Mouse (Mus musculus): ENCODE results near the gene Tubg1. TPM values are rescaled to one million over a fixed set of nuclear protein-coding genes. Genes with fewer than 3 reads are reported as not detected.

The Tubg1 gene
- polyA plus RNA-seq, 1 experiment from 2014 or later = 84.9 TPM

GRCm38 (mm10) chr11:101082208-101083082 lies 37.3 kb upstream of the Tubg1 start, which contains the start of gene Coasy:
Gene Coasy (plus strand): TSS chr11:101082565.
- H3K9me3 ChIP-seq (replicated peaks; ENCODE audit: control insufficient read depth, low read length) = no peaks in the 10 kb centered on the region
- H3K4me2 ChIP-seq (ENCODE audit: low read length) = peak within 1 kb of the TSS; percentile 99
- peak within 1 kb of the TSS; percentile 76 for H3K27ac ChIP-seq (ENCODE audit: low read depth, low read length)
- DNase-seq (ENCODE audit: low spot score) (peak; percentile 96), ATAC-seq (peak; percentile 91)
- peak within 1 kb of the TSS; percentile 91 for H3K9ac ChIP-seq (ENCODE audit: low read length)
- peaks cover 40% of the 10 kb centered on the region for H3K27me3 ChIP-seq (replicated peaks; ENCODE audit: control insufficient read depth, insufficient read depth, low read length)
- H3K36me3 ChIP-seq (ENCODE audit: control insufficient read depth, insufficient read depth, low read length) = peaks cover 6% of the 10 kb centered on the region; the same call in 1 of the 2 replicates
- peaks cover 17% of the 10 kb centered on the region for H3K4me1 ChIP-seq (ENCODE audit: control insufficient read depth, insufficient read depth, low read length)
- WGBS = under 1% methylated on average over 51 of the region's 51 CpGs
- H3K4me3 ChIP-seq (ENCODE audit: low read depth, low read length) = peak within 1 kb of the TSS; percentile 84

- Histone ChIP-seq H3K27me3 (replicated peaks; ENCODE audit: control insufficient read depth, insufficient read depth, low read length) (peaks cover 32% of the 10 kb centered on the region), H3K36me3 (ENCODE audit: control insufficient read depth, insufficient read depth, low read length) (peaks cover 6% of the 10 kb centered on the region; the same call in 1 of the 2 replicates), H3K9me3 (replicated peaks; ENCODE audit: control insufficient read depth, low read length) (no peaks in the 10 kb centered on the region), H3K4me3 (ENCODE audit: low read depth, low read length) (peak overlapping the region; percentile 84), H3K4me1 (ENCODE audit: control insufficient read depth, insufficient read depth, low read length) (peaks cover 22% of the 10 kb centered on the region), H3K4me2 (ENCODE audit: low read length) (peak overlapping the region; percentile 99), H3K27ac (ENCODE audit: low read depth, low read length) (peak overlapping the region; percentile 76), H3K9ac (ENCODE audit: low read length) (peak overlapping the region; percentile 91)
- 34% methylated on average over 19 of the region's 19 CpGs for WGBS
- no peak for ATAC-seq
- no peak for DNase-seq (ENCODE audit: low spot score)
Observed at GRCm38 (mm10) chr11:101083083-101083697, 36.5 kb upstream of the Tubg1 start.

- WGBS = 85% methylated on average over 14 of the region's 14 CpGs
- H3K9me3 ChIP-seq (replicated peaks; ENCODE audit: control insufficient read depth, low read length) = no peaks in the 10 kb centered on the region
Observed at GRCm38 (mm10) chr11:101084246-101084645, 35.5 kb upstream of the Tubg1 start.

GRCm38 (mm10) chr11:101084811-101085210 lies 34.9 kb upstream of the Tubg1 start:
- Histone ChIP-seq H3K36me3 (ENCODE audit: control insufficient read depth, insufficient read depth, low read length) (peaks cover 20% of the 10 kb centered on the region), H3K4me1 (ENCODE audit: control insufficient read depth, insufficient read depth, low read length) (peaks cover 23% of the 10 kb centered on the region), H3K27me3 (replicated peaks; ENCODE audit: control insufficient read depth, insufficient read depth, low read length) (peaks cover 16% of the 10 kb centered on the region), H3K9me3 (replicated peaks; ENCODE audit: control insufficient read depth, low read length) (no peaks in the 10 kb centered on the region), H3K4me2 (ENCODE audit: low read length) (no peak overlapping the region), H3K4me3 (ENCODE audit: low read depth, low read length) (no peak overlapping the region), H3K9ac (ENCODE audit: low read length) (no peak overlapping the region), H3K27ac (ENCODE audit: low read depth, low read length) (no peak overlapping the region)
- no peak for DNase-seq (ENCODE audit: low spot score)
- ATAC-seq = no peak
- 94% methylated on average over 12 of the region's 12 CpGs for WGBS

More at GRCm38 (mm10) chr11:101084246-101084645, 35.5 kb upstream of the Tubg1 start:
- Histone ChIP-seq H3K27ac (ENCODE audit: low read depth, low read length) (no peak overlapping the region), H3K9ac (ENCODE audit: low read length) (no peak overlapping the region), H3K4me1 (ENCODE audit: control insufficient read depth, insufficient read depth, low read length) (peaks cover 25% of the 10 kb centered on the region), H3K4me3 (ENCODE audit: low read depth, low read length) (no peak overlapping the region), H3K27me3 (replicated peaks; ENCODE audit: control insufficient read depth, insufficient read depth, low read length) (peaks cover 22% of the 10 kb centered on the region), H3K36me3 (ENCODE audit: control insufficient read depth, insufficient read depth, low read length) (peaks cover 14% of the 10 kb centered on the region), H3K4me2 (ENCODE audit: low read length) (no peak overlapping the region)
- no peak for ATAC-seq
- DNase-seq (ENCODE audit: low spot score) = no peak

GRCm38 (mm10) chr11:101085617-101086322 lies 34.0 kb upstream of the Tubg1 start:
- H3K4me2 ChIP-seq (ENCODE audit: low read length) = no peak overlapping the region

GRCm38 (mm10) chr11:101086323-101086674 lies 33.4 kb upstream of the Tubg1 start:
- Histone ChIP-seq H3K9ac (ENCODE audit: low read length) (peak overlapping the region; percentile 84), H3K4me3 (ENCODE audit: low read depth, low read length) (peak overlapping the region; percentile 81; the same call in 1 of the 2 replicates), H3K4me1 (ENCODE audit: control insufficient read depth, insufficient read depth, low read length) (peaks cover 23% of the 10 kb centered on the region), H3K9me3 (replicated peaks; ENCODE audit: control insufficient read depth, low read length) (no peaks in the 10 kb centered on the region), H3K4me2 (ENCODE audit: low read length) (peak overlapping the region; percentile 93), H3K27me3 (replicated peaks; ENCODE audit: control insufficient read depth, insufficient read depth, low read length) (0 out of 2 replicates have a peak, but pooled peaks cover 1% of the 10 kb centered on the region), H3K36me3 (ENCODE audit: control insufficient read depth, insufficient read depth, low read length) (peaks cover 34% of the 10 kb centered on the region), H3K27ac (ENCODE audit: low read depth, low read length) (peak overlapping the region; percentile 82)
- WGBS = 83% methylated on average over 6 of the region's 6 CpGs
- no peak for DNase-seq (ENCODE audit: low spot score)
- no peak for ATAC-seq

More at GRCm38 (mm10) chr11:101085617-101086322, 34.0 kb upstream of the Tubg1 start:
- H3K36me3 ChIP-seq (ENCODE audit: control insufficient read depth, insufficient read depth, low read length) = peaks cover 29% of the 10 kb centered on the region
- peaks cover 6% of the 10 kb centered on the region; the same call in 1 of the 2 replicates for H3K27me3 ChIP-seq (replicated peaks; ENCODE audit: control insufficient read depth, insufficient read depth, low read length)
- DNase-seq (ENCODE audit: low spot score) = no peak
- no peak overlapping the region for H3K4me3 ChIP-seq (ENCODE audit: low read depth, low read length)
- ATAC-seq = no peak
- H3K4me1 ChIP-seq (ENCODE audit: control insufficient read depth, insufficient read depth, low read length) = peaks cover 23% of the 10 kb centered on the region
- no peak overlapping the region for H3K27ac ChIP-seq (ENCODE audit: low read depth, low read length)
- H3K9ac ChIP-seq (ENCODE audit: low read length) = no peak overlapping the region
- 92% methylated on average over 18 of the region's 18 CpGs for WGBS
- no peaks in the 10 kb centered on the region for H3K9me3 ChIP-seq (replicated peaks; ENCODE audit: control insufficient read depth, low read length)

GRCm38 (mm10) chr11:101086756-101087681 lies 32.7 kb upstream of the Tubg1 start, which contains the start of gene Mlx:
Gene Mlx (plus strand): TSS chr11:101087277.
- ATAC-seq (peak; percentile 84), DNase-seq (ENCODE audit: low spot score) (peak; percentile 97)
- Histone ChIP-seq H3K4me3 (ENCODE audit: low read depth, low read length) (peak within 1 kb of the TSS; percentile 81), H3K9ac (ENCODE audit: low read length) (peak within 1 kb of the TSS; percentile 84), H3K27ac (ENCODE audit: low read depth, low read length) (peak within 1 kb of the TSS; percentile 82), H3K36me3 (ENCODE audit: control insufficient read depth, insufficient read depth, low read length) (peaks cover 42% of the 10 kb centered on the region), H3K4me1 (ENCODE audit: control insufficient read depth, insufficient read depth, low read length) (peaks cover 23% of the 10 kb centered on the region), H3K9me3 (replicated peaks; ENCODE audit: control insufficient read depth, low read length) (no peaks in the 10 kb centered on the region), H3K4me2 (ENCODE audit: low read length) (peak within 1 kb of the TSS; percentile 93), H3K27me3 (replicated peaks; ENCODE audit: control insufficient read depth, insufficient read depth, low read length) (no peaks in the 10 kb centered on the region)
- 2% methylated on average over 52 of the region's 52 CpGs for WGBS

GRCm38 (mm10) chr11:101087682-101088055 lies 32.1 kb upstream of the Tubg1 start:
- no peaks in the 10 kb centered on the region for H3K9me3 ChIP-seq (replicated peaks; ENCODE audit: control insufficient read depth, low read length)
- H3K4me2 ChIP-seq (ENCODE audit: low read length) = peak overlapping the region; percentile 93
- WGBS = 7% methylated on average over 8 of the region's 8 CpGs
- ATAC-seq (no peak), DNase-seq (ENCODE audit: low spot score) (no peak)
- no peaks in the 10 kb centered on the region for H3K27me3 ChIP-seq (replicated peaks; ENCODE audit: control insufficient read depth, insufficient read depth, low read length)
- H3K9ac ChIP-seq (ENCODE audit: low read length) = peak overlapping the region; percentile 84
- peaks cover 23% of the 10 kb centered on the region for H3K4me1 ChIP-seq (ENCODE audit: control insufficient read depth, insufficient read depth, low read length)
- H3K36me3 ChIP-seq (ENCODE audit: control insufficient read depth, insufficient read depth, low read length) = peaks cover 48% of the 10 kb centered on the region
- peak overlapping the region; percentile 82 for H3K27ac ChIP-seq (ENCODE audit: low read depth, low read length)
- peak overlapping the region; percentile 81 for H3K4me3 ChIP-seq (ENCODE audit: low read depth, low read length)
